Mouse (Mus musculus) CD4-positive naive resting alpha-beta T cell, adult 76 days (primary cell): ENCODE measurements around the gene Smo. TPM values are rescaled to one million over a fixed set of nuclear protein-coding genes. Genes with fewer than 3 reads are reported as not detected.

Source experiments
- total RNA-seq: library from RNA; stranded (reverse); gene quantifications from one replicate; pipeline ENCODE4 v1.2.4, GENCODE M21; 2023

The Smo gene
- total RNA-seq = 1.3 TPM

DNA sequence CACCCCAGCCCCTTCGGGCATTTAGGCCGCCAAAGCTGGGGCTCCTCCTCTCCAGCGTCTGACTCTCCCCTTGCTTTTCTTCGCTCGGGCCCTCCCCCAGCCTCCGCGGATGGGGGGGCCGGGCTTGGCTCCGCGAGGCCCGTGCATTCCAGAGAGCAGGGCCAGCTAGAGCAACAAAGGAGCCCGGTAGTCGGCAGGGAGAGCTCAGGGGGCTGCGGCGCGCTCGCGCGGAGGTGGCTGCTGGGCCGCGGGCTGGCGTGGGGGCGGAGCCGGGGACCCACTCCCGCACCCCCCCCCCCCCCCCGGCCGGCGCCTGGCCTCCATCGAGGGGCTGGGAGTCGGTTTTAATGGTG is at the start of gene Smo:
TSS of gene Smo (plus strand) at position 168 of the 353 bp plus-strand sequence.

GRCm38 (mm10) chr6:29693953-29694352 is 41.4 kb upstream of the Smo start, which contains the start of gene Tspan33:
Gene Tspan33 (plus strand): TSS chr6:29694222.

GRCm38 (mm10) chr6:29767813-29768660 is 32.7 kb downstream of the Smo start, which contains the start of gene Ahcyl2:
Gene Ahcyl2 (plus strand): TSS chr6:29768011.

Other genes with a start within 250 kb of the Smo start
- not detected for gene Kcp, start 227.6 kb upstream of the Smo start, total RNA-seq
- 25.5 TPM for gene Irf5, start 208.9 kb upstream of the Smo start, total RNA-seq
- 107 TPM for gene Tnpo3, start 125.6 kb upstream of the Smo start, total RNA-seq
- gene Tspan33, start 41.3 kb upstream of the Smo start, total RNA-seq = 2.1 TPM
- 76.5 TPM for gene Ahcyl2, start 32.5 kb downstream of the Smo start, total RNA-seq
- 0.35 TPM for gene Strip2, start 181.5 kb downstream of the Smo start, total RNA-seq